Mouse (Mus musculus) olfactory bulb, adult 2 months (tissue): Measurements from ENCODE around the gene Stap2. TPM values are rescaled to one million over a fixed set of nuclear protein-coding genes. Genes with fewer than 3 reads are reported as not detected.

Experiments used
- H3K27ac ChIP-seq: fragments of 200-500 bp; 2 replicates; pipeline ENCODE4 v1.5.1; 2012; ENCODE audit warnings: low read depth, low read length; ENCODE audit not compliant: insufficient read depth
- H3K4me1 ChIP-seq: fragments of 200-500 bp; 2 replicates; pipeline ENCODE4 v1.6.1; 2012; ENCODE audit warnings: low read length; ENCODE audit not compliant: control insufficient read depth, insufficient read depth
- H3K4me3 ChIP-seq: fragments of 200-500 bp; 2 replicates; pipeline ENCODE4 v1.5.1; 2012; ENCODE audit warnings: mild to moderate bottlenecking, low read depth, low read length, moderate library complexity; ENCODE audit not compliant: insufficient read depth
- CTCF ChIP-seq: fragments of 200-500 bp; IDR thresholded peaks from 2 replicates; pipeline ENCODE4 v1.5.1; 2012; ENCODE audit warnings: low read depth, mild to moderate bottlenecking, low read length, moderate library complexity; ENCODE audit not compliant: insufficient read depth
- POLR2A ChIP-seq: fragments of 200-500 bp; IDR thresholded peaks from 2 replicates; pipeline ENCODE4 v1.6.1; 2012; ENCODE audit warnings: mild to moderate bottlenecking, low read depth, low read length, moderate library complexity; ENCODE audit not compliant: insufficient read depth
- WGBS: fragments of 180-500 bp; shearing (Covaris S2); methylation state at CpG from one replicate; pipeline ENCODE4 v1.1.7; 2018; 5-methylcytosine and 5-hydroxymethylcytosine counted together
- polyA plus RNA-seq: library from polyadenylated mRNA; stranded (reverse); fragments of >200 nt; gene quantifications from 2 replicates; pipeline ENCODE4 v1.2.4, GENCODE M21; 2012; ENCODE audit warnings: low replicate concordance; ENCODE audit not compliant: missing spikeins, insufficient read depth, insufficient read length

Stap2 gene
- not detected in 2 replicates for polyA plus RNA-seq

GRCm38 (mm10) chr17:56005415-56006061, at the start of gene Stap2, which contains the start of gene Mpnd:
Stap2 (minus strand) TSS chr17:56005584.
Mpnd (plus strand) TSS chr17:56005711.
- H3K4me3 ChIP-seq: no peak within 1 kb of the TSS
- peaks cover 10% of the 10 kb centered on the region for H3K4me1 ChIP-seq
- 50% methylated on average over 13 of the region's 13 CpGs for WGBS
- no peak for TF ChIP-seq CTCF
- TF ChIP-seq POLR2A: no peak
- H3K27ac ChIP-seq: no peak within 1 kb of the TSS

DNA sequence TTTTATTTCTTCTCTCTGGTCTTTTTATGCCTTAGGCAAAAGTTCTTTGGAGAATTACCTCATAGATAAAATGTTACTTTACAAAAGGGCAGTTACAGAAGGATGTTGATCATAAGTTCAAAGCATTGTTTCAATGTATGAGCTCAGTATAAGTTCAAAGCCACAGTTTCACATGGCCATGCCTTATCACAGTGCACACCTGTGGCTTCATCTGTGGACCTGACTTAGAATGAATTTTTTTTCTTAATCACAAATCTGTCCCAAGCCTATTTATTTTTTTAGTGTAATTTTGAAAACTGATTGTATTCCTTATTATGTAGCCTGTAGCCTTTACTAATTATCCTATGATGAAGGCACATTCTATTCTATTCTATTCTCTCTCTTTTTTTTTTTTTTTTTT, 49.6 kb upstream of the Stap2 start:
- no peak overlapping the region for H3K27ac ChIP-seq
- TF ChIP-seq CTCF (no peak), POLR2A (no peak)
- no peaks in the 10 kb centered on the region for H3K4me1 ChIP-seq
- H3K4me3 ChIP-seq: no peak overlapping the region

DNA sequence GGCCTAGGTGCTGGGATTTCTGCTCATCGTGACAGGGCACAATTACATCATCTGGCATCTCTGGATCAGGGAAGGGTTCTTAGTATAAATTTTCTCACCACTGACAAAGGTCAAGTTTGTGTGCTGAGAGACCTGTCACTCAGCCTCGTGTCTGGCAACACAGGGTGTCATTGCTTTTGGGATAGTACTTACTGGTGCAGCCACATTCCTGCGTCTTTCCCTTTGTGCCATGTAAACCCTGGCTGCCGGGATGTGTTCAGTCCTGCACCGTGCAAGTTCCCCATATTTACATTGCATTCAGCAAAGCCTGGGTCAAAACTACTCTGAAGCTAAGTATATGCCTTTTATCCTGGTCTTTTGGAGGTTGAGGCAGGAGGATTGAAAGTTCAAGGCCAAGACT, 46.0 kb upstream of the Stap2 start:
- Histone ChIP-seq H3K4me1 (no peaks in the 10 kb centered on the region), H3K4me3 (no peak overlapping the region), H3K27ac (no peak overlapping the region)
- WGBS: 94% methylated on average over 5 of the region's 5 CpGs
- TF ChIP-seq CTCF (no peak), POLR2A (no peak)

DNA sequence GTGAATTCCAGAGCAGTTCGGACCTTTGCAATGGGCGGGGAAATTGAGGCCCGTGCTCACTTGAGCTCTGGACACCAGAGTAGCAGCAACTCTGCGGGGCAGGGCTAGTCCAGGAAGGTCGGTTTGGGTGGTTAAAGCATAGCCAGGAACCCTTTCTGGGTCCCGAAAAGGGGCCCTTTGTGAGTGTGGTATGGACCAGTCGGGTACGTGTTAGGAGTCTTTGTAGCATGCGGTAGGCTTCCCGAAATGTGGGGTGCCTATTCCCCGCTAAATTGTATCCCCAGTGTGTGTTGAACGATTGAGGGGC, 35.4 kb upstream of the Stap2 start:
- H3K27ac ChIP-seq: no peak overlapping the region
- no peak for TF ChIP-seq CTCF
- no peak for TF ChIP-seq POLR2A
- H3K4me1 ChIP-seq: peaks cover 6% of the 10 kb centered on the region
- H3K4me3 ChIP-seq: peak overlapping the region; percentile 54; the same call in 1 of the 2 replicates
- WGBS: 2% methylated on average over 12 of the region's 12 CpGs

- TF ChIP-seq POLR2A: peak; percentile 34; the same call in 1 of the 2 replicates
- no peak for TF ChIP-seq CTCF
- Histone ChIP-seq H3K4me3 (peak within 1 kb of the TSS; percentile 54), H3K27ac (no peak within 1 kb of the TSS), H3K4me1 (peaks cover 7% of the 10 kb centered on the region)
- under 1% methylated on average over 68 of the region's 68 CpGs for WGBS
Observed at GRCm38 (mm10) chr17:56040030-56040856, 34.9 kb upstream of the Stap2 start, which contains the start of gene Chaf1a. Chaf1a (plus strand) TSS chr17:56040439.

DNA sequence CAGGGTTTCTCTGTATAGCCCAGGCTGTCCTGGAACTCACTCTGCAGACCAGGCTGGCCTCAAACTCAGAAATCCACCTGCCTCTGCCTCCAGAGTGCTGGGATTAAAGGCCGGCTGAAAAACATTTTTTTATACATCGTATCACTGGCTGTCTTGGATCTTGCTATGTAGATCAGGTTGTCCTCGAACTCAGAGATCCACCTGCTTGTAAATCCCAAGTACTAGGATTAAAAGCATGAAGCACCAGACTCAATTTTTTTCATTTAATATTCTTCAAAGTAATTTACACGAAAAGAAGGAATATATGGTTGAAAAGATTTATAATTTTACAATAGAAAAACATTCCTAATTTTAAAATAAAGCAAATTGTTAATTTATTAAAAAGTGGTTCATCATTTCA, 34.0 kb upstream of the Stap2 start:
- TF ChIP-seq CTCF: no peak
- TF ChIP-seq POLR2A: no peak
- Histone ChIP-seq H3K27ac (no peak overlapping the region), H3K4me3 (no peak overlapping the region), H3K4me1 (peaks cover 14% of the 10 kb centered on the region)
- WGBS: 80% methylated on average over 4 of the region's 4 CpGs

GRCm38 (mm10) chr17:56038583-56039261, 33.3 kb upstream of the Stap2 start:
- Histone ChIP-seq H3K4me3 (no peak overlapping the region), H3K4me1 (peaks cover 18% of the 10 kb centered on the region), H3K27ac (no peak overlapping the region)
- TF ChIP-seq POLR2A: no peak
- WGBS: 63% methylated on average over 8 of the region's 8 CpGs

GRCm38 (mm10) chr17:56036901-56037287, 31.5 kb upstream of the Stap2 start:
- peaks cover 26% of the 10 kb centered on the region for H3K4me1 ChIP-seq
- WGBS: 35% methylated on average over 13 of the region's 13 CpGs
- TF ChIP-seq CTCF: no peak
- no peak for TF ChIP-seq POLR2A
- H3K27ac ChIP-seq: no peak overlapping the region
- H3K4me3 ChIP-seq: peak overlapping the region; percentile 21; the same call in 1 of the 2 replicates
